Mouse (Mus musculus): ENCODE results near the gene 2310046K23Rik.

- no peak for TF ChIP-seq CTCF (IDR thresholded peaks at IDR 0.05; ENCODE audit: borderline replicate concordance, insufficient read depth, low read depth, low read length)
- no peak for TF ChIP-seq POLR2A (IDR thresholded peaks at IDR 0.05; ENCODE audit: borderline replicate concordance, insufficient read depth, low read length)
Measured at GRCm38 (mm10) chr3:92508185-92508584, 26.1 kb downstream of the 2310046K23Rik start.

Measured in cerebellum, adult 2 months (tissue).